Mouse (Mus musculus) ES-E14 (cell line): ENCODE data around the gene Fbxl16.

Source experiments
- CHD2 ChIP-seq: IDR thresholded peaks from 2 replicates; pipeline ENCODE4 v1.6.1; 2014; ENCODE audit warnings: mild to moderate bottlenecking, low read depth, low read length, inconsistent platforms
- HCFC1 ChIP-seq: IDR thresholded peaks from 2 replicates; pipeline ENCODE4 v1.6.1; 2012; ENCODE audit warnings: low read length, inconsistent platforms, borderline replicate concordance; ENCODE audit not compliant: insufficient read depth
- ZC3H11A ChIP-seq: IDR thresholded peaks from 2 replicates; pipeline ENCODE4 v1.6.1; 2012; ENCODE audit warnings: low read depth, mild to moderate bottlenecking, inconsistent platforms, low read length, borderline replicate concordance

DNA sequence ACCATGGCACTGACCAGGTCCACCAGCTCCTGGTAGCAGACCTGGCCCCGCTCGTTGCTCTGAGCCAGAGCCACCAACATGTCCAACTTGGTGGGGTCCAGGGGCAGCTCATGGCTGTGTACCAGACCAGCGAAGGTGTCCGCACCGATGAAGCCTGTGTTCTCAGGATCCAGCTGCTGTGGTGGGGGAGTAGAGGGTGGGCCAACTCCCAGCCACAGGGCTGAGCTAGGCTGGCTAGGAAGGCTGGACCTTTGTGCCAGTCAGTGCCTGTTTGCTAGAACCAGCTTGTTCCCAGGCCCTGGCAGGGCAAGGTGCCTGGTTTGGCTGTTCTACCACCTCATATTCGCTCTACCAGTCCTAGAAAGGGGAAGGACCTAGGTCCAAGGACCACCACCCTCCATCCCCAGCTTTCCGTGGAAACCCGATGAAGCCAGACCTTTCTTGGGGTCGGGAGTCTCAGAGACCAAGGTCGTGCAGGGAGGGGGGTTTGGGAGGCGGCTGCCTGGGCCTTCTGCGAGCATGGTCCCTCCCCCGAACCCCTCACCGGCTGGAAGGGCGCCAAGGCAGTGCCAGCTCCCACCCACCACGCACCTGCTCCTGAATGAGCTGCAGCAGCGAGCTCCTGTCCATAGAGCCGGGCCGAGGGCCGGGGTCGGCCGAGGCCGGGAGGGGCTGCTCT, 27.7 kb downstream of the Fbxl16 start:
- TF ChIP-seq ZC3H11A: no peak
- TF ChIP-seq CHD2: no peak
- TF ChIP-seq HCFC1: no peak
